Mouse (Mus musculus) ES-Bruce4 (cell line): ENCODE data around the gene Clock.

Experiments
- CTCF ChIP-seq: IDR thresholded peaks from one replicate; pipeline ENCODE4 v1.8.1; 2011; ENCODE audit warnings: low read depth, low read length
- POLR2A ChIP-seq: IDR thresholded peaks from one replicate; pipeline ENCODE4 v1.8.1; 2011; ENCODE audit warnings: low read length; ENCODE audit not compliant: insufficient read depth

DNA sequence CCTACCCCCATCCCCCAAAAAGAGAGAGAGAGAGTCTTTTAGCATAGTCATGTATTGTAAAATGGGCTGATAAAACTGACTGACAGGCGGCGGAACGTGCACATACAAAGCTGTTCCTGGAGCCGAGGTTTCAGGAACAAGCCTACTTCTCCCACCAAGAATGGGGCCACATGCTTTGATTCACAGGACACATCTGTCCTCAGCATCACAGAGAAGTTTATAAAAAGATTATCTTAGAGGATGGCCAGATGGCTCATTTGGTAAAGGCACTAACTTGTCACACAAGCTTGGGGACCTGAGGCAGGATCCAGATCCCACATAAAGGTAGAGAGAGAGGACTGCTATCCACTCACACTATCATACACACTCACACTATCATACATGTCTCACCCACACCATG is 20.5 kb upstream of the Clock start:
- TF ChIP-seq CTCF (no peak), POLR2A (no peak)
